Mouse (Mus musculus) midbrain, embryonic 16.5 days (tissue): ENCODE measurements around the gene Gcn1l1. TPM values are rescaled to one million over a fixed set of nuclear protein-coding genes. Genes with fewer than 3 reads are reported as not detected.

Experiments
- ATAC-seq: fragments of 200-750 bp; cut with Nextera tagmentation; 2 replicates; pipeline ENCODE4 v1.8.0; 2017; ENCODE audit warnings: moderate TSS enrichment
- H3K27ac ChIP-seq: fragments of 300-500 bp; sonication (generic); 2 replicates; pipeline ENCODE4 v1.5.1; 2014; ENCODE audit warnings: mild to moderate bottlenecking, low read length, mixed read lengths
- H3K27me3 ChIP-seq: fragments of 300-500 bp; sonication (generic); 2 replicates; pipeline ENCODE4 v1.6.1; 2014; ENCODE audit warnings: low read depth, low read length, mixed read lengths; ENCODE audit not compliant: control insufficient read depth, insufficient read depth
- H3K36me3 ChIP-seq: fragments of 300-500 bp; sonication (generic); 2 replicates; pipeline ENCODE4 v1.6.1; 2014; ENCODE audit warnings: mild to moderate bottlenecking, low read length, moderate library complexity, mixed read lengths; ENCODE audit not compliant: control insufficient read depth, insufficient read depth
- H3K4me1 ChIP-seq: fragments of 300-500 bp; sonication (generic); 2 replicates; pipeline ENCODE4 v1.6.1; 2014; ENCODE audit warnings: mild to moderate bottlenecking, low read length, mixed read lengths; ENCODE audit not compliant: control insufficient read depth, insufficient read depth
- H3K4me2 ChIP-seq: fragments of 300-500 bp; sonication (generic); 2 replicates; pipeline ENCODE4 v1.6.1; 2014; ENCODE audit warnings: mild to moderate bottlenecking, low read length, mixed read lengths
- H3K4me3 ChIP-seq: fragments of 300-500 bp; sonication (generic); 2 replicates; pipeline ENCODE4 v1.5.1; 2014; ENCODE audit warnings: low read depth, mild to moderate bottlenecking, low read length, moderate library complexity, mixed read lengths
- H3K9ac ChIP-seq: fragments of 300-500 bp; sonication (generic); 2 replicates; pipeline ENCODE4 v1.6.1; 2014; ENCODE audit warnings: low read depth, low read length, mixed read lengths
- H3K9me3 ChIP-seq: fragments of 300-500 bp; sonication (generic); replicated peaks from 2 replicates; pipeline ENCODE4 v1.6.1; 2014; ENCODE audit warnings: mild to moderate bottlenecking, low read length, mixed read lengths; ENCODE audit not compliant: control insufficient read depth, poor library complexity, severe bottlenecking
- WGBS: fragments of 180-500 bp; shearing (Covaris S2); extraction: QIAGEN DNeasy Blood & Tissue Kit; methylation state at CpG from one replicate; pipeline ENCODE4 v1.1.7; 2014; 5-methylcytosine and 5-hydroxymethylcytosine counted together
- polyA plus RNA-seq: library from polyadenylated mRNA; unstranded; fragments of >200 nt; fragmentation: Nextera tagmentation; extraction: Ambion mirVana; gene quantifications from 2 replicates; pipeline ENCODE4 v1.2.1, GENCODE M21; 2015

Gene Gcn1l1
- polyA plus RNA-seq, 1 experiment from 2014 or later = 45.1 TPM

- Histone ChIP-seq H3K9me3 (peaks cover 5% of the 10 kb centered on the region; the same call in 1 of the 2 replicates), H3K27me3 (no peaks in the 10 kb centered on the region), H3K36me3 (peaks cover 63% of the 10 kb centered on the region), H3K27ac (no peak overlapping the region), H3K4me3 (no peak overlapping the region), H3K9ac (no peak overlapping the region), H3K4me1 (no peaks in the 10 kb centered on the region), H3K4me2 (no peak overlapping the region)
- no peak for ATAC-seq
- whole genome bisulfite sequencing = 94% methylated on average over 14 of the region's 14 CpGs
Observed at GRCm38 (mm10) chr5:115578922-115579321, 13.9 kb downstream of the Gcn1l1 start.

GRCm38 (mm10) chr5:115579363-115579762, 14.3 kb downstream of the Gcn1l1 start:
- no peak for ATAC-seq
- Histone ChIP-seq H3K4me2 (no peak overlapping the region), H3K27me3 (no peaks in the 10 kb centered on the region), H3K4me1 (no peaks in the 10 kb centered on the region), H3K9me3 (peaks cover 5% of the 10 kb centered on the region; the same call in 1 of the 2 replicates), H3K4me3 (no peak overlapping the region), H3K36me3 (peaks cover 65% of the 10 kb centered on the region), H3K9ac (no peak overlapping the region), H3K27ac (no peak overlapping the region)
- 86% methylated on average over 5 of the region's 5 CpGs for WGBS

GRCm38 (mm10) chr5:115580229-115581001, 15.4 kb downstream of the Gcn1l1 start:
- H3K27ac ChIP-seq = no peak overlapping the region
- H3K9ac ChIP-seq = no peak overlapping the region
- H3K9me3 ChIP-seq = peaks cover 5% of the 10 kb centered on the region; the same call in 1 of the 2 replicates
- ATAC-seq = no peak
- WGBS = 94% methylated on average over 14 of the region's 14 CpGs
- no peak overlapping the region for H3K4me2 ChIP-seq
- H3K4me3 ChIP-seq = no peak overlapping the region
- H3K4me1 ChIP-seq = no peaks in the 10 kb centered on the region
- no peaks in the 10 kb centered on the region for H3K27me3 ChIP-seq
- H3K36me3 ChIP-seq = peaks cover 64% of the 10 kb centered on the region

- Histone ChIP-seq H3K27ac (no peak overlapping the region), H3K9me3 (peaks cover 5% of the 10 kb centered on the region; the same call in 1 of the 2 replicates), H3K27me3 (no peaks in the 10 kb centered on the region), H3K9ac (no peak overlapping the region), H3K4me2 (no peak overlapping the region), H3K36me3 (peaks cover 69% of the 10 kb centered on the region), H3K4me3 (no peak overlapping the region), H3K4me1 (no peaks in the 10 kb centered on the region)
- ATAC-seq = no peak
- WGBS = 96% methylated on average over 9 of the region's 9 CpGs
Observed at GRCm38 (mm10) chr5:115581662-115582061, 16.6 kb downstream of the Gcn1l1 start.

GRCm38 (mm10) chr5:115585616-115586015, 20.6 kb downstream of the Gcn1l1 start:
- H3K4me3 ChIP-seq = no peak overlapping the region
- no peak overlapping the region for H3K4me2 ChIP-seq
- H3K4me1 ChIP-seq = no peaks in the 10 kb centered on the region
- no peak for ATAC-seq
- peaks cover 74% of the 10 kb centered on the region for H3K36me3 ChIP-seq
- 86% methylated on average over 12 of the region's 12 CpGs for WGBS
- no peaks in the 10 kb centered on the region for H3K27me3 ChIP-seq
- no peak overlapping the region for H3K27ac ChIP-seq
- H3K9ac ChIP-seq = no peak overlapping the region
- peaks cover 5% of the 10 kb centered on the region; the same call in 1 of the 2 replicates for H3K9me3 ChIP-seq

- H3K4me3 ChIP-seq = no peak overlapping the region
Observed at GRCm38 (mm10) chr5:115586166-115586565, 21.1 kb downstream of the Gcn1l1 start.

GRCm38 (mm10) chr5:115586780-115587179, 21.7 kb downstream of the Gcn1l1 start:
- H3K27me3 ChIP-seq = no peaks in the 10 kb centered on the region
- 84% methylated on average over 2 of the region's 2 CpGs for WGBS
- H3K27ac ChIP-seq = no peak overlapping the region
- no peaks in the 10 kb centered on the region for H3K4me1 ChIP-seq
- H3K9me3 ChIP-seq = peaks cover 5% of the 10 kb centered on the region; the same call in 1 of the 2 replicates
- peaks cover 73% of the 10 kb centered on the region for H3K36me3 ChIP-seq
- no peak overlapping the region for H3K9ac ChIP-seq
- ATAC-seq = no peak
- H3K4me3 ChIP-seq = no peak overlapping the region
- no peak overlapping the region for H3K4me2 ChIP-seq

More at GRCm38 (mm10) chr5:115586166-115586565, 21.1 kb downstream of the Gcn1l1 start:
- no peak overlapping the region for H3K9ac ChIP-seq
- ATAC-seq = no peak
- H3K27ac ChIP-seq = no peak overlapping the region
- no peaks in the 10 kb centered on the region for H3K27me3 ChIP-seq
- no peak overlapping the region for H3K4me2 ChIP-seq
- H3K4me1 ChIP-seq = no peaks in the 10 kb centered on the region
- WGBS = 54% methylated on average over 15 of the region's 15 CpGs
- H3K36me3 ChIP-seq = peaks cover 75% of the 10 kb centered on the region
- H3K9me3 ChIP-seq = peaks cover 5% of the 10 kb centered on the region; the same call in 1 of the 2 replicates

GRCm38 (mm10) chr5:115591028-115591427, 26.0 kb downstream of the Gcn1l1 start:
- Histone ChIP-seq H3K4me2 (no peak overlapping the region), H3K9me3 (no peaks in the 10 kb centered on the region), H3K36me3 (peaks cover 79% of the 10 kb centered on the region), H3K27ac (no peak overlapping the region), H3K9ac (no peak overlapping the region), H3K27me3 (no peaks in the 10 kb centered on the region), H3K4me1 (no peaks in the 10 kb centered on the region), H3K4me3 (no peak overlapping the region)
- no peak for ATAC-seq
- WGBS = 89% methylated on average over 11 of the region's 11 CpGs

- no peak for ATAC-seq
- H3K27me3 ChIP-seq = no peaks in the 10 kb centered on the region
- no peak overlapping the region for H3K9ac ChIP-seq
- no peak overlapping the region for H3K4me3 ChIP-seq
- peaks cover 78% of the 10 kb centered on the region for H3K36me3 ChIP-seq
- 98% methylated on average over 2 of the region's 2 CpGs for WGBS
- no peaks in the 10 kb centered on the region for H3K9me3 ChIP-seq
- H3K4me1 ChIP-seq = no peaks in the 10 kb centered on the region
- no peak overlapping the region for H3K27ac ChIP-seq
- no peak overlapping the region for H3K4me2 ChIP-seq
Observed at GRCm38 (mm10) chr5:115591506-115591905, 26.5 kb downstream of the Gcn1l1 start.
